Mouse (Mus musculus): ENCODE data around the gene Zmat5.

- TF ChIP-seq POLR2A (IDR thresholded peaks at IDR 0.05; ENCODE audit: borderline replicate concordance, extremely low read depth, low read depth, low read length) (no peak), CTCF (IDR thresholded peaks at IDR 0.05; ENCODE audit: insufficient read depth, low read length) (no peak)
These were observed 44.0 kb upstream of the Zmat5 start for GRCm38 (mm10) chr11:4660309-4661025.
